Mouse (Mus musculus) gastrocnemius, postnatal 36 days (tissue): Measurements from ENCODE around the gene Fem1a. TPM values are rescaled to one million over a fixed set of nuclear protein-coding genes. Genes with fewer than 3 reads are reported as not detected.
"Not testable (repeated sequence)": the region's sequence is repeated elsewhere in the genome, so short reads cannot be mapped to it uniquely, and the experiment has no call there.

Source experiments
- DNase-seq, 2 experiments: peaks; one replicate each; pipeline ENCODE4 v3.0.0; 2022
- intact Hi-C: fragments of 180-260 bp; cut with DNase I; formaldehyde crosslinking; loops from one replicate; pipeline ENCODE4 v1.15.1; 2025
- total RNA-seq, 2 experiments: library from RNA; stranded (reverse); gene quantifications; 2 replicates each; pipeline ENCODE4 v1.2.3; 2021

The Fem1a gene
- total RNA-seq, 2 experiments from 2014 or later = 152 TPM

GRCm38 (mm10) chr17:56251136-56251829 is 5.3 kb upstream of the Fem1a start:
- intact Hi-C loops = loop anchor here (2.0 to 5.0 kb wide), 3 partner anchors 34 to 120 kb away; partner anchors contain the start of gene Dpp9
- peak in 1 of 2 experiments; percentile 65 for DNase-seq

GRCm38 (mm10) chr17:56254695-56255094 is 1.9 kb upstream of the Fem1a start:
- no peak for DNase-seq
- intact Hi-C loops = loop anchor here (5.0 kb wide), 2 partner anchors 37 to 52 kb away; partner anchors contain the start of gene Dpp9

- DNase-seq = no peak
Observed at GRCm38 (mm10) chr17:56255429-56255828, 1.2 kb upstream of the Fem1a start.

GRCm38 (mm10) chr17:56255863-56256238 is 759 bp upstream of the Fem1a start:
- peak; percentile 97 to 98 for DNase-seq
- intact Hi-C loops = no loop called here

More at GRCm38 (mm10) chr17:56255429-56255828, 1.2 kb upstream of the Fem1a start:
- intact Hi-C loops = no loop called here

GRCm38 (mm10) chr17:56257181-56257894 is 728 bp downstream of the Fem1a start:
- intact Hi-C loops = no loop called here

GRCm38 (mm10) chr17:56258269-56258668 is 1.7 kb downstream of the Fem1a start:
- intact Hi-C loops, DNase-seq: not testable (repeated sequence)

More at GRCm38 (mm10) chr17:56257181-56257894, 728 bp downstream of the Fem1a start:
- DNase-seq = no peak

- DNase-seq, intact Hi-C loops: not testable (repeated sequence)
Observed at GRCm38 (mm10) chr17:56258812-56259211, 2.2 kb downstream of the Fem1a start.

- no peak for DNase-seq
- intact Hi-C loops = no loop called here
Observed at GRCm38 (mm10) chr17:56259301-56260037, 2.9 kb downstream of the Fem1a start.

- DNase-seq = peak in 1 of 2 experiments; percentile 64
- intact Hi-C loops = no loop called here
Observed at GRCm38 (mm10) chr17:56261166-56261565, 4.6 kb downstream of the Fem1a start.

GRCm38 (mm10) chr17:56262645-56263094 is 6.1 kb downstream of the Fem1a start:
- intact Hi-C loops = no loop called here
- peak in 1 of 2 experiments; percentile 65 for DNase-seq

- intact Hi-C loops = no loop called here
- peak; percentile 68 to 75 for DNase-seq
Observed at GRCm38 (mm10) chr17:56264020-56264419, 7.4 kb downstream of the Fem1a start.

- intact Hi-C loops = no loop called here
- no peak for DNase-seq
Observed at GRCm38 (mm10) chr17:56265011-56265410, 8.4 kb downstream of the Fem1a start.

- intact Hi-C loops = no loop called here
- DNase-seq = no peak
Observed at GRCm38 (mm10) chr17:56265869-56266268, 9.3 kb downstream of the Fem1a start.

- intact Hi-C loops = no loop called here
- no peak for DNase-seq
Observed at GRCm38 (mm10) chr17:56266271-56266670, 9.7 kb downstream of the Fem1a start.

GRCm38 (mm10) chr17:56269153-56269630 is 12.6 kb downstream of the Fem1a start:
- no peak for DNase-seq

GRCm38 (mm10) chr17:56269741-56270140 is 13.1 kb downstream of the Fem1a start:
- intact Hi-C loops = no loop called here
- DNase-seq = no peak

More at GRCm38 (mm10) chr17:56269153-56269630, 12.6 kb downstream of the Fem1a start:
- intact Hi-C loops = no loop called here

- intact Hi-C loops = no loop called here
- DNase-seq = no peak
Observed at GRCm38 (mm10) chr17:56271609-56272253, 15.1 kb downstream of the Fem1a start.

- intact Hi-C loops = no loop called here
- no peak for DNase-seq
Observed at GRCm38 (mm10) chr17:56272644-56273043, 16.0 kb downstream of the Fem1a start.

GRCm38 (mm10) chr17:56273482-56273881 is 16.9 kb downstream of the Fem1a start:
- intact Hi-C loops = no loop called here
- no peak for DNase-seq

GRCm38 (mm10) chr17:56273986-56274385 is 17.4 kb downstream of the Fem1a start:
- intact Hi-C loops = no loop called here
- no peak for DNase-seq
